Mouse (Mus musculus) c-Kit-negative CD71-positive TER-119-positive erythroid progenitor cells, embryonic 14.5 days (primary cell): ENCODE measurements around the gene Cenpk.
"Not testable (repeated sequence)": the region's sequence is repeated elsewhere in the genome, so short reads cannot be mapped to it uniquely, and the experiment has no call there.

ENCODE experiments used
- DNase-seq: peaks from one replicate; pipeline ENCODE4 v3.0.0-alpha.2; 2013; ENCODE audit warnings: low read depth, low spot score

Cenpk gene

DNA sequence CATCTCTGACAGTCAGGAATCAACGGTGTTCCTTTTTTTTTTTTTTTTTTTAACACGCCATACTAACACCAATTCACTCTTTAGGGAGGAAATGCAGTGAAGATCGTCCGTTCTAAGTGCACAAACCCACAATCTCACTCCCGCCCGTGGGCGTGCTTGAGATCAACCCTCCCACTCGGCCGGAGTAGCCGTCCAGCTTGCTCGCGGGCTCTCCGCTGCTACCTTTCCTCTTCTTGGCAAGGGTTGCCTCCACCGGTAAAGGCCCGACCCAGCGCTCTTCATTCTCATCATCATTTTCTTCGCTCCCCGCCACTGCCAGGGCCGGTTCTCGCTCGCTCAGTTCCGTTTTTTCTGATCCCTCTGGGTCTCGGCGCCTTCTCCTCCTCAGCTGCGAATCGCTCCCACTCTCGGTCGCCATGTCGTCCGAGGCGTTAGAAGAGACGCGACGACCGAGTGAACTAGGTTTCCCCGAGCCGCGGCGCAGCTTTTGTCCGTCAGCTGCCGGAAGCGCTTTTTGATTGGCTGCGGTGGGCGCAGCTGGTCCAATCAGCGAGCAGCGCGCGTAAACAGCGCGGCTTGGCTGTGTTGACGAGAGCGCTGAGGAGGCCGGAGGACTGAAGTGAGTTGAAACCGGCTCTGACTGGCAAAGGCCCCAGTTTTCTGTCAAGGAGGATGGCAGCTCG lies at the start of gene Cenpk, which contains the start of gene Ppwd1:
Cenpk (plus strand) TSS at position 228 of the 683 bp plus-strand sequence.
Ppwd1 (minus strand) TSS at position 460 of the 683 bp plus-strand sequence.
- DNase-seq: peak; percentile 95

- peak; percentile 99 for DNase-seq
Observed at GRCm38 (mm10) chr13:104178650-104179121, 49.7 kb upstream of the Cenpk start, which contains the start of gene Trim23. Gene Trim23 (plus strand): TSS chr13:104178797.

GRCm38 (mm10) chr13:104179176-104179888 lies 49.1 kb upstream of the Cenpk start:
- DNase-seq: peak; percentile 46

- DNase-seq: no peak
Observed at GRCm38 (mm10) chr13:104187357-104187756, 41.1 kb upstream of the Cenpk start.

DNA sequence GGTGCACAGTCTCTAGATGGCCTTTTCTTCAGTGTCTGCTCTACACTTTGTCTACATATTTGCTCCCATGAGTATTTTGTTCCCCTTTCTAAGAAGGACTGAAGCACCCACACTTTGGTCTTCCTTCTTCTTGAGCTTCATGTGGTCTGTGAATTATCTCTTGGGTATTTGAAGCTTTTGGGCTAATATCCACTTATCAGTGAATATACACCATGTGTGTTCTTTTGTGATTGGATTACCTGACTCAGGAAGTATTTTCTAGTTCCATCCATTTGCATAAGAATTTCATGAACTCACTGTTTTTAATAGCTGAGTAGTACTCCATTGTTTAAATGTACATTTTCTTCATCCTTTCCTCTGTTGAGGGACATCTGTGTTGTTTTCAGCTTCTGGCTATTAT lies 32.5 kb upstream of the Cenpk start:
- DNase-seq: not testable (repeated sequence)

DNA sequence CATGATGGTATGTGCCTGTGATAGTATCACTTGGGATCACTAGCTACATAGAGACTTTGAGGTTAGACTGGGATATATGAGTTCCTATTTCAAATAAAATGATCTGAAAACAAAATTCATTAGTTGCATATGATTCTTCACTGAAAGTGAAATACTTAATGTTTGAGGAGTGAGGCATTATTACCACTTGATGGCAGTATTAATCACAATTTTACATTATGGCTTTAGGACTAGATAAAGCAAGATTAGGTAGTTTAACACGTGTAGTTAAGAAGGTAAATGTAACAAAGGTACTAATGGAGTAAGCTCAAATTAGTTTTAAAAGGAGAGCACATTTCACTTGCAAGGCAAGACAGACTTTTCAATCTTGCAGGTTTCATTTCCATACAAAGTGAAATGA lies 24.1 kb upstream of the Cenpk start:
- DNase-seq: no peak

DNA sequence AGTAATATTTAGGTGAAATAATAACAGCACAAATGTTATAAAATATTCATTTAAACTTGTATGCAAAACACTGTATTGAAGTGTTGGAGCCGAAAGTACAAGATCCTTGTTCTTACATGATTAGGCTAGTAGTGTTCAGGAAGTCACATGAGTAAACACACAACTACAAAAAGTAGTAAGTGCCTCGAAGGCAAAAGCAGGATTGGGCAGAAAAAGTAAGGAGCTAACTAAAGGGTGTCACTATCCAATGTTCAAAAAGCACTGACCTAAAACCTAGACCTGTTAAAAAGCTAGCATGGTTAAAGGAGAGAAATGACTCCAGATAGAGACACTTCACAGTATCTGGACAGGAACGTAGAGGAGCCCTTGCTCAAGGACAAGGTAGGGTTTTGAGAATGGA lies 933 bp upstream of the Cenpk start:
- DNase-seq: peak; percentile 25

DNA sequence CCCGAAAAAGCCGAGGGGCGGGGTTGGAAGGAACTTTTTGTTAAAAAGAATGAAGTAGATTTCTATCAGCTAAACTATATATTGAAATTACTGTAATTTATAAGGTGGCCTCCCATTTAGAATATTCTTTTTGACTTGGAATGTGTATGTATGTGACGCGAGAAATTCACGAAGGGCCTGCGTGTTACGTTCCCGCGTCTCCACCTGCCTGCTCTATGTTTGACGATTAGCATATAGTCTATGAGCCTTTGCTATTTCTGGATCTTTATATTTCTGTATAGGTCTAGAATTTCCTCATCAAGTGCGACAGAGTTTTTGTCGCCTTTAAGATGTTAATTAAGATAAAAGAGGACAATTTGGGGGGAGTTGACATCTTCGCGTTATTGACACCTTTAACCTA lies 770 bp downstream of the Cenpk start:
- DNase-seq: no peak

- no peak for DNase-seq
Observed at GRCm38 (mm10) chr13:104258997-104259396, 30.6 kb downstream of the Cenpk start.

DNA sequence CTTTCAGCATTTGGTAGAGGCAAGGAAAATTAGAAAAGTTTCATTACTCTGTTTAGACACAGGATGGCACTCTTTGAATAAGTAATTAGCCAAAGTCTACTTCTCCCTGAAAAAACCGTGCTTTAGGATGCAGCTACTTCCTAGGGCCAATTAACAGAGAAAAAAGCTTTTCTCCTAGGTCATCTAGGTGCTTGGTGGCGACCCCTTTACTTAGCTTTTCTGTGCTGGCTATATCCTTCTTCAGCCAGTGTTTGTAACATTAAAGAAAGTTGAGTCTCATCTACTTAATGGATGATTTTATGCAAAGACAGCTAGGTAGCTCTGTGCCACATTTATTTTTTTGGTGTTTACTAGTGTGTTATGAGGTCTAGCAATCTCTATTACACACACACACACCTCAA lies 56.6 kb downstream of the Cenpk start:
- DNase-seq: no peak

DNA sequence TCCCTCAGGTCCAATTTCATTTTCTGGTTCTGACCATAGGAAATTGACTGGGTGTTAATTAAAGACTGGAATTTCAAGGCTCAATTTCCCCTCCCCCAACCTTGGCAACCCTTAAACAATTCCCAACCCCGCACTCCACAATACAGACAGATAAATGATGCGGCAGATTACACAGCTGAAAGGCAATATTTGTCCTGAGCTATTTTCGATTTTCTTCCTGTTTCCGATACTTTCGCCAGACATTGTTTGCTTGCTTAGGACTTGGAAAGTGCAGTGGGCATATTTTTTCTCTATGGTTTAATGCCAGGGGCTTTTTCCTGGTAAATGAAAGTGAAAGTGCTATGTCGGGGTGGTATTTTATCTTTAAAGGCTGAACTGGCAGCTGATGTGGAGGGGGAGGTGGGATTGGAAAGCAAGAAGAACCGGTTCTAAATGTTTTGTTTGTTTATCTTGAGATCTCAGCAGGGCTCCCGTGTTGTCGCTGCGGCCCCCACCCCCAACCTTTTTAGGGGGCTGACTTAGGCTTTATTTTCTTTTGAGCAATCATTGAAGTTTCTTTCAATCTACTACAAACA lies 57.4 kb downstream of the Cenpk start:
- DNase-seq: no peak

- no peak for DNase-seq
Observed at GRCm38 (mm10) chr13:104286336-104286735, 57.9 kb downstream of the Cenpk start.

DNA sequence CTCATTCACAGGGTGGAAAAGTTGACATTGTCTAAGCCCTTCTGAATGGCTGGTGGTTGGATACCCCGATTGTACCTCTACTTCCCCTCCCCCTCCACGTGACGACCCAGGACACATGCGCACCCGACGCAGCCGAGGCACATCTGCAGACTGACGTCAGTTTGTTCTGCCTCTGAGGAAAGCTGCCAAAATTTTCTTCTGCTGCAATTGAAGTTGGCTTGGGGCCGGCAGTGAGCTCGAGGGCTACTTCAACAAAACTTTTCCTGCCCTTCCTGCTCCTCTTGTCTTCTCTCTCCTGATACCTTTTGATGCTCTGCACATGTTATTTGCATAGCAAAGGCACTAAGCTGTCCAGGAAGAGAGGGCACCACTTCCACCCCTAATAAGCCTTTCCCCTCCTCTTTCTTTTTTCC lies 58.5 kb downstream of the Cenpk start:
- no peak for DNase-seq

- no peak for DNase-seq
Observed at GRCm38 (mm10) chr13:104287366-104288225, 59.2 kb downstream of the Cenpk start, which contains the start of gene Adamts6. Gene Adamts6 (plus strand): TSS chr13:104287835.

DNA sequence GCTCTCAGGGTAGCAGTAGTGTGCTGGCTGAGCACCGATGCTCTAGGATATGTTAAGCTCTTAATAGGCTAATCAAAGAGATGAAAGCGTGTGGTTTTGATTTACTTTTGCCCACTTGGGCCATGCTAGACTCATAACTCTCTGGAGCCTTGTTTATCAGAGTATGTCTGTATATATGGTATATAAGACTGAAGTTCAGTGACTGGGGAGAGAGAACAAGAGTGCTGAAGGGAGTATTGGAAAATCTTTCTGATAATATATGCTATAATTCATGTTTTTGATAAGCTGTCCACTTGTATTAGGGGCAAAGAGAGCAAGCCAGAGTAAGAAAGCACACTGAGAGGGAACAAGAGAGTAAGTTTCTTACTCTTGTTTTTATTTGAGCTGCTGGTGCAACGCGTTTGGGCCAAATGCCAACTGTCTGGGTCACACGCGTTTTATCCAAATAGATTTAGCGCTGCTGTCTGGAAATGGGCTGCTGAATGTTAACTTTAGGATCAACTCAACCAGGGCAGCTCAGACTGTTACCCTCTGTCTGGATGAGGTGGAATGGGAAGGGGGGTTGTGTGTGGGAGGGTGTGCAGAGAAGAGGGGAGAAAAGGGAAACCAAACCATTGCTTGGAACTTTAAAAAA lies 59.9 kb downstream of the Cenpk start:
- no peak for DNase-seq

- no peak for DNase-seq
Observed at GRCm38 (mm10) chr13:104289176-104289575, 60.8 kb downstream of the Cenpk start.

DNA sequence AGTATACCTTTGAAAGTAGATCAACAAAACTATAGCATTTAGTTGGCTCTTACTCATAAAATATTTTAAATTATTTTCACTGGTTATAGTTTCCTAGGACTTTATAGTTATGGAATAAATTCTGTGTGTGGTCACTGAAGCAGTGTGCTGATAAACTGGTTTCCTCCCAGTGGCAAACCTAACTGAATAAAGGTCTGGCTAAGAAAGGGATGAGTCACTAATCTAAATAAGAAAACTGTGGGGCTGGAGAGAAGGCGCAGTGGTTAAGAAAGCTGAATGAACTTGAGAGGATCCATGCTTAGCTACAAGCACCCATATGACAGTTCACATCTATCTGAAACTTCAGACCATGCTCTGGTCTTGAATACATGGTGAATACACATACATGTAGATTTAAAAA lies 67.1 kb downstream of the Cenpk start:
- no peak for DNase-seq
